Mouse (Mus musculus) right cerebral cortex, postnatal 36 days (tissue): ENCODE measurements at regions not wholly inside any gene's neighbourhood (a gene's known extent, or its start where the extent isn't known, plus 50 kb on each side); places are given as distances from the start of the nearest gene placed in this dataset.

Experiments used
- DNase-seq, 2 experiments: peaks; one replicate each; pipeline ENCODE4 v3.0.0; 2022; ENCODE audit warnings: low spot score in 2 of 2, mixed read lengths in 1 of 2

DNA sequence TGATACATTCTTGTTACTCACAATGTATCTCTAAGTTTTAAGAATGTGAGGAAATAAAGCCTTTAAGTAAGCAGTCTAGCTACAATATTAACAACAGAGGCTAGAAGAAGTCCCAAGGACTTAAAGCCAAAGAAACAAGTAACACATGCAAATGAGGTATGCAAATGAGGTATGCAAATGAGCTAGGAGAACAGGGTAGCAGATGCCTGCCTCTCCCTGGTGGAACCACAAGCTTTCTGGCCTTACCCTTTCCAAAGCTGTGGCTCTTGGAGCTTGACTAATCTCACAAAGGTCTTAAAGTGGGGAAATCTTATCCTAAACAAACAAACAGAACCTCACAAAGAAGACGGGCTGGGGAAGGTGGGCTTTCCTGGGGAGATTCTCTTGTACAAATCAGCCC lies 322.1 kb downstream of the Setd4 start:
- no peak for DNase-seq

- DNase-seq: no peak
Observed at GRCm38 (mm10) chr16:93272636-93273035, 331.2 kb downstream of the Setd4 start.

- no peak for DNase-seq
Observed at GRCm38 (mm10) chr16:93272146-93272545, 331.7 kb downstream of the Setd4 start.

GRCm38 (mm10) chr16:93264061-93264585 lies 339.7 kb downstream of the Setd4 start:
- DNase-seq: no peak

GRCm38 (mm10) chr16:93263141-93263815 lies 340.6 kb downstream of the Setd4 start:
- no peak for DNase-seq

DNA sequence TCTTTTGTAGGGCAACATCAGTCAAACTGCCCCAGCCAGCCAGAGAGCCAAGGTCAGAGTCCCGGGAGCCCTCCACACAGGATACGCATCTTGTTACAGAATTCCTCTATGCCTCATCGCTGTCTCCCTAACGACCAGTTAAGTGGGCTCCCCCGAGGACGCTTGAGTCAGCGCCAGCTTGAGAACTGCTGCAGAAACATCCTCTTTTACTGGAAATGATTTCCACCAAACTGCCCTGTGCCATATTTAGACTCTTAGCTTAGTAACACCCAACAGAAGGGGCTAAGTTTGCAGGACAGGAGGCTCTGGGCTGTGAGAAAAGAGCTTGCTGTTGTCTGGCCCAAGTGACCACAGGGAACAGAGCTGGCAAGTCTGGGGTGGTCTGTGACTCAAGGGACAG lies 357.0 kb downstream of the Setd4 start:
- peak; percentile 2 to 5 for DNase-seq

GRCm38 (mm10) chr16:93245738-93246137 lies 358.1 kb downstream of the Setd4 start:
- no peak for DNase-seq

DNA sequence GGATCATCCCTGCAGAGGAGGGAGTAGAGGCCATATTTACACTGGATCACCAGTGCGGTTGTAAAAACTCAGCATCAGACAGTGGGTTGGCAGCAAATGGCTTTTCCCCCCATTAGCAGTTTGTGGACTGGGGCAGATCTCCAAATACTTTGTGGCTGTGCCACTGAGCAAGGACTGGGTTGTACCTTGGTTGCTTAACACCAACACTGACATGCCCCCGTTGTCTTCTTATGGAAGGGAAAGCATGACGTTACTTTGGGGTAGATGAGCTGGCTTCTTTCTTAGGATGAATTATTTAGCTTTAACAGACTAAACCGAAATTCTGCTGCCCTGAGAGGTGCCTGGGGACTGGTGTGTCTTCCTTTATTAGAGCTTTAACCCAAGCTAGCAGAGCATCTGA lies 365.0 kb downstream of the Setd4 start:
- DNase-seq: no peak

DNA sequence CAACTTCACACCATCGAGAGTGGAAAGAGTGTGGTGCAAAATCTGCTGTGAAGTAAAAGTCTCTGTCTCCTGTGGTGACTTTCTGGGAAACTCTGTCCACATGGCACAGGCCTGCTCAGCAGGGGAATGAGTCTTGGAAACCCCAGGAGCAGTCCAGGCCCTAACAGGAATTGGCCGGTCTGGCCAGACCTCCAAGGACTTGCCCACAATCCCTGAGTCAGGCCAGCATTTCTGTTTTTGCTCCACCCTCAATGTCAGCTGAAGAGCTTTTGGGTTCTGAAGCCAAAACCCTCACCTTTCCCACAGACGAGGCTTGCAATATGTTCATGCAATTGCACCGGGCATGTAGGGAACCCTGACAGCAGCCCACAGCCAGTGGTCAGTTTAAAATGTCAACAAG lies 365.5 kb downstream of the Setd4 start:
- no peak for DNase-seq

- DNase-seq: no peak
Observed at GRCm38 (mm10) chr16:93225644-93226043, 378.2 kb downstream of the Setd4 start.

- DNase-seq: no peak
Observed at GRCm38 (mm10) chr16:93225196-93225595, 378.7 kb downstream of the Setd4 start.

DNA sequence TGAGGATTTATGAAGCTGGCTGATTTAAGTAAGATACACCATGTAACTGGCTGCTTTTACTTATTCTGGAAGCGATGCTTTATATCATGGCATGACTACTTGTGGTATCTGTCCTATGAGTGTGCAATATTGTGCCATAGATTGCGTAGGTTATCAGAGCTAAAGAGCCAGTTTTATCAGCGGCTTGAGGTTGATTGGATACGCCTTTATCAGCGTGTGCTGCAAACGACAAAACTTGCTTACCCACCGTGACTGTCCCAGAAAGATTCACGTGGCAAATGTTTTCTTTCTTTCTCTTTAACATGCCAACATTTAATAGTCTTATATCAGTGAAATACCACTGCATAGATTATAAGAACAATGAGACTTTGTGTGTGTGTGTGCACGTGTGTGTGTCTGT lies 384.1 kb downstream of the Setd4 start:
- DNase-seq: no peak

- DNase-seq: no peak
Observed at GRCm38 (mm10) chr16:93218402-93218801, 385.5 kb downstream of the Setd4 start.

DNA sequence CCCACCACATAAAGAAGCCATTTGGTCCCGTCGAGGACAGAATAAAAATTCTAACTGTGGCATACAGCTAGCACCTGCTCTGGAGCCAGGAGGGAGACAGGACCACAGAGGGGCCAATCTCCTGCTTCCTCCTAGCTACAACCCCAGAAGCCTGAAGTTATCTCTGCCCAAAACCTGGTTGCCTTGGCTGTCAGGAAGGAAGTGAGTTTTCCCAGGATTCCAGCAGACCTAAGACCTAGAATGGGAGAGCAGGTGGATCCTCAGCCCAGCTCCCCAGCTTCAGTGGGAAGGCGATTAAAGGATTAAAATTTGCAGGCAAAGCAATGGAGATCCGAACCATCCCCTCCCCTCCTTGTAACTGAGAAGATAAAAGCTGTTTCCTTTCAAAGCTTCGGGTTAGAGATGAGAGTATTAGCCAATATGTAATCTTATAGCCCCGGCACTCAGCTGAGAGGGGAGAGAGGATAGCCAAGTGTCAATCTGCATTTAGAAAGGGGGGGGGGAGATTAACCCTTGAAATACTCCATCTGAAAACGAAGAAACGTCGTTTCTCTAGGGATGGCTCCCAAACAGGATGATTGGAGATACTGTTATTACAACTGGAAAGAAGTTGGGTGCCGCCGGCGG lies 386.1 kb downstream of the Setd4 start:
- DNase-seq: no peak

DNA sequence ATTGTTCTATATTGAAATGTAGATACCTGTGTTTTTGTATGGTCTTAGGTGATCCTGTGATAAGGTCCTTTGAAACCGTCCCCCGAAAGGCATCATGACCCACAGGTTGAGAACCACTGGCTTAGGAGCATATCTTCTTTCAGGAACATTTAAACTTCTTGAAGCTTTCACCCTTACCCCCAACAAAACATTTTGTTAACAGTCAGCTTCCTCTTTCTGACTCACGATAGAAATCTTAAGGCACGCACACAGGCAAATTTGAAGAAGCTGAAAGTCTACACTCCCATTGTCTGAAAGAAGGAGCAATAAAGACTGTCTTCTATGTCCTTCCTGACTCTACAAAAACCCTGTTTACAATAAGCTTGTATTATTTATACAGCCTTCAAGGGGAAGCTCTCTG lies 388.2 kb downstream of the Setd4 start:
- no peak for DNase-seq

- no peak for DNase-seq
Observed at GRCm38 (mm10) chr16:93213618-93214017, 387.7 kb upstream of the Runx1 start.

DNA sequence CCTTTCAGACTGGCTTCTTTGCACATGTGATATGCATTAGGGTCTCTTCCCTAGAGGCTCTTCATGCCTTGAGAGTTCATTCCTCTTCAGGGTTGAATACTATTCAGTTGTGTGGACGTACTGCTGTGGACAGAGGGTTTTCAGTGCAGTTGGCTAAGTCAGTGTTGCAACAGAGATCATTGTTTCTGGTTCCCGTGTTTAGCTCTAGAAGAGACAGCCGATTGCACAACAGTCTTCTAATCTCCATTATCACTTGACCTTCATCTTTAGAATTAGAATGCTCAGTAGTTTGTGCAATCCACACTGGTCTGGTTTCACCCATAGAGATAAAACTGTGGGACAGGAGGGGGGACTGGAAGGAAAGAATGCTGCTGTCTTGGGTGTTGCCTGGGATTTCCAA lies 381.7 kb upstream of the Runx1 start:
- DNase-seq: no peak

GRCm38 (mm10) chr16:93207217-93207616 lies 381.3 kb upstream of the Runx1 start:
- DNase-seq: no peak

GRCm38 (mm10) chr16:93206325-93206724 lies 380.4 kb upstream of the Runx1 start:
- no peak for DNase-seq

GRCm38 (mm10) chr16:93204601-93205000 lies 378.7 kb upstream of the Runx1 start:
- DNase-seq: no peak

DNA sequence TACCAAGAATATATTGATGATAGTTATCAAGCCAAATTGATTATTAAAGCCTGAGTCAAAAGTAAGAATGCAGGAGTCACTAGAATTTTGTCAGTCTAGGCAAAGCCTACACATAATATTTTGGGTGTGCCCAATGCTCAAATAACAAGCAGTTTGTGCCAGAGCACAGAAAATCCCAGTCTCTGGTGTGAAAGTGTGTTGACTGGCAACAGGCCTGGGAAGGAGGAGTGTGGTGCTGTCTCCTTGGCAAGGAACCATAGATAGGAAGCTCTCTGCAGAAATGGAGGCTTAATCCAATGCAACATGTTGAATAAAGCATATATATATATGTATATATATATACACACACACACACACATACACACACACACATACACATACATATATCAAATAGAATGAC lies 376.6 kb upstream of the Runx1 start:
- no peak for DNase-seq

DNA sequence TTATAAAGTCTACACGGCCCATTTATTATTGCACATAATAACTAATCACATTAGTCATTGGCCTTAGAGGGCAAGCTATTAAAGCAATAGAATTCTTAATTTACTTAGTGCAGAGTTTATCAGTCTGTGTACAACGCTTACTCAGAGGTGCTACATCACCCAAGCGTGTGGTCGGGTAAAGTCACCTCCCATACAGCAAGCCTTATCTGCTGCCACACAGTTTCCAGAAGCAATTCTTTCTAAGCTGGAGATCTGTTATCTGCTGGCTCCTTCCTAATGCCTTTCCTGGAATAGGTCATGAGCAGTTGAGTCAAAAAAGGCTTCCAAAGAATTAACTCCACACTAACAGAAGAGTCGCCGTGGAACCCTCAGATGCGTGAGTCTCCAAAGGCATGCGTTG lies 371.4 kb upstream of the Runx1 start:
- no peak for DNase-seq

DNA sequence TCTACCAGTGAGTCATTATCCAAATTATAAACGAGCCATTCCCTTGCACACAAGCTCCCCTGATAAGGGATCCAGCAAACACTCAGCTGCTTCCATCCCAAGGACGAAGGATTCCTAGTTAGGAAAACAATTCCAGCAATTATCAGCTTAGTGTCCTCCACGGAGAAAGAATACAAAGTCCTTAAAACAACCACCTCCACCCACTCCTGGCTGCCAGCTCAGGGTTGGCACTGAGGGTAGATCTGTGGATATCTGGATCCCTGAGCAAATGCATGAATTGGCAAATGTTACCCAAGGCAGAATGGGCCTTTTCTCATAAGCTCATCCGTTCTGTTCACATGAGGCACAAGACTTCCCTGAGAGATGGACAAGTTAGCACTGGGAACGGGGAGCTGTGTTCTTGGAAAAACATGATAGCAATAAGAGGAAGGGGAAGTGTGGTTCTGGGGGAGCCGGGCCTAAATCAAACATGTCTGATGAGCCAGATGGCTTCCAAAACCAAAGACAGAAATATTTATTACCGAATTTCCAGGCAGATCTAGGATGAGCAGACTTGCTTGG lies 368.1 kb upstream of the Runx1 start:
- no peak for DNase-seq
